ENCODE assay signal across 13 mouse cellular contexts in the genomic region with DNA sequence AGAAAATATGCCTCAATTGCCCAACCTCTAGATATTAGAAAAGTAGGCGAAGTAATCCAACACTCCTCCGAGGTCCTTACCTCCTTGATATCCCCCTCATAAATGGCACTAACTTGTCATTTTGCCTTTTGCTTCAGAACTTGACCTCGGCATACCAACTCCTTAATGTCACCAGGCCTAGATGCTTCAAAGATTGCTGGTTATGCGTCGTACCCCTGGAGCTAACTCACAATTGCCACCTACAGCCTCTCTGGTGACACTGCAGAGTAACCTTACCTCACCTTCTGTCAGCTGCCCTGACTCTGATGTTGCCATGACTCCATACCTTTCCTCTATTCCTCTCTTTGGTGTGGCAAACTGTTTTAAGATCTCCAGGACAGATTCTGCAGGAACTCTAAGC. TPM values are rescaled to one million over a fixed set of nuclear protein-coding genes. Genes with fewer than 3 reads are reported as not detected.
DNase-seq lines count a peak whose midpoint lies in the region; ATAC-seq and TF ChIP-seq lines count a peak whose summit lies in the region.
"Had no signal": no experiment of that assay in that cellular context is flagged by ENCODE, and none has a peak within 500 bp of the region (broad histone marks: within the 10 kb centered on the region; RNA-seq: fewer than 3 reads in every experiment).

No protein-coding gene starts in this region.

- no peak for TF ChIP-seq POLR2A in kidney, adult 2 months (IDR thresholded peaks at IDR 0.05; ENCODE audit: low read depth, low read length)
- TF ChIP-seq POLR2A in cortical plate, adult 2 months (IDR thresholded peaks at IDR 0.05; ENCODE audit: extremely low read depth, insufficient read depth, low read length): no peak

- no peak for ATAC-seq in kidney, embryonic 16.5 days (ENCODE audit: low FRiP score, low TSS enrichment)

- no peak overlapping the region for H3K9ac ChIP-seq in kidney, embryonic 16.5 days (replicated peaks; ENCODE audit: low read length)
- H3K9ac ChIP-seq: forebrain, embryonic 12.5 days; hindbrain, embryonic 12.5 days; limb, embryonic 13.5 days; neural tube, embryonic 12.5 days had no signal

- H3K27me3 ChIP-seq in kidney, adult 2 months (replicated peaks; ENCODE audit: control insufficient read depth, insufficient read depth, low read length): no peaks in the 10 kb centered on the region
- no peaks in the 10 kb centered on the region for H3K27me3 ChIP-seq in kidney, embryonic 16.5 days (ENCODE audit: insufficient read depth, low read length)
- H3K27me3 ChIP-seq: forebrain, embryonic 12.5 days; hindbrain, embryonic 12.5 days; limb, embryonic 13.5 days; neural tube, embryonic 12.5 days had no signal

- no peaks in the 10 kb centered on the region for H3K9me3 ChIP-seq in kidney, embryonic 16.5 days (ENCODE audit: low read length)
- H3K9me3 ChIP-seq: forebrain, embryonic 12.5 days; hindbrain, embryonic 12.5 days; limb, embryonic 13.5 days; neural tube, embryonic 12.5 days had no signal

- H3K36me3 ChIP-seq in kidney, adult 2 months (ENCODE audit: control insufficient read depth, insufficient read depth, low read length): no peaks in the 10 kb centered on the region
- no peaks in the 10 kb centered on the region for H3K36me3 ChIP-seq in kidney, embryonic 16.5 days (ENCODE audit: insufficient read depth, low read length)
- H3K36me3 ChIP-seq: forebrain, embryonic 12.5 days; hindbrain, embryonic 12.5 days; limb, embryonic 13.5 days; neural tube, embryonic 12.5 days had no signal

- DNase-seq in kidney, adult 2 months: no peak
- DNase-seq in 416B (ENCODE audit: low read depth): peak; percentile 55
- DNase-seq in CD4-positive, CD25-positive, alpha-beta regulatory T cell, adult 2 months (ENCODE audit: low read depth, low spot score): peak; percentile 69
- DNase-seq in left cerebral cortex, postnatal 10 days (ENCODE audit: extremely low spot score in 1 of 2, low spot score in 2 of 2): no peak
- DNase-seq in cerebellum, adult 9-11 months: no peak

- intact Hi-C loops in left cerebral cortex, postnatal 10 days (cut with DNase I): no loop called here

- H3K4me1 ChIP-seq in kidney, adult 2 months (ENCODE audit: control insufficient read depth, insufficient read depth, low read length): no peaks in the 10 kb centered on the region; the same call in 1 of the 2 replicates
- H3K4me1 ChIP-seq in kidney, embryonic 16.5 days (ENCODE audit: insufficient read depth, low read length): peaks cover 12% of the 10 kb centered on the region
- peaks cover 1% of the 10 kb centered on the region; the same call in 1 of the 2 replicates for H3K4me1 ChIP-seq in cortical plate, adult 2 months (ENCODE audit: control insufficient read depth, insufficient read depth, low read length)

- H3K4me3 ChIP-seq in kidney, adult 2 months (ENCODE audit: insufficient read depth, low read depth, low read length): no peak overlapping the region
- H3K4me3 ChIP-seq in kidney, embryonic 16.5 days (ENCODE audit: low read length): no peak overlapping the region
- H3K4me3 ChIP-seq in cortical plate, adult 2 months (ENCODE audit: insufficient read depth, low read length): no peak overlapping the region
- H3K4me3 ChIP-seq: forebrain, embryonic 12.5 days; hindbrain, embryonic 12.5 days; limb, embryonic 13.5 days; neural tube, embryonic 12.5 days had no signal

- 44% methylated on average over 5 of the region's 5 CpGs for WGBS in kidney, adult 2 months
- 47% methylated on average over 5 of the region's 5 CpGs for WGBS in kidney, embryonic 16.5 days

- no peak overlapping the region for H3K27ac ChIP-seq in kidney, adult 2 months (ENCODE audit: insufficient read depth, low read depth, low read length)
- H3K27ac ChIP-seq in kidney, embryonic 16.5 days (ENCODE audit: low read length): no peak overlapping the region
- H3K27ac ChIP-seq in cortical plate, adult 2 months (ENCODE audit: insufficient read depth, low read length): no peak overlapping the region
- H3K27ac ChIP-seq: forebrain, embryonic 12.5 days; hindbrain, embryonic 12.5 days; limb, embryonic 13.5 days; neural tube, embryonic 12.5 days had no signal

- no peak overlapping the region for H3K4me2 ChIP-seq in kidney, embryonic 16.5 days (replicated peaks; ENCODE audit: low read depth, low read length)
- H3K4me2 ChIP-seq: forebrain, embryonic 12.5 days; hindbrain, embryonic 12.5 days; limb, embryonic 13.5 days; neural tube, embryonic 12.5 days had no signal

- TF ChIP-seq CTCF in kidney, adult 2 months (conservative IDR thresholded peaks at IDR 0.05; ENCODE audit: insufficient read depth, insufficient read length, low read depth, low read length): peak; percentile 48
- 0 out of 2 replicates have a peak, but pooled peaks have one; percentile 14 for TF ChIP-seq CTCF in cortical plate, adult 2 months (IDR thresholded peaks at IDR 0.05; ENCODE audit: extremely low read depth, insufficient read depth, low read length)

RNA-seq across cellular contexts. Expression of gene Zfp213, which starts 2.7 kb away (rescaled TPM):
- polyA plus RNA-seq in kidney, adult 2 months (2012; rRNA removed): 12.0 and 14.9 TPM in 2 replicates
- polyA plus RNA-seq in kidney, embryonic 16.5 days (2015; fragmentation: Nextera tagmentation; extraction: Ambion mirVana): 24.1 and 26.5 TPM in 2 replicates
- polyA plus RNA-seq in cortical plate, adult 2 months (2012; rRNA removed): 7.9 and 8.7 TPM in 2 replicates
- total RNA-seq in left cerebral cortex, postnatal 10 days (2021): 1 to 10 TPM; 6.6 to 6.7 TPM

RNA-seq across cellular contexts. Expression of gene Zfp13, which starts 32.5 kb away (rescaled TPM):
- 7.9 and 9.8 TPM in 2 replicates for polyA plus RNA-seq in kidney, adult 2 months (2012; rRNA removed)
- 19.1 and 19.3 TPM in 2 replicates for polyA plus RNA-seq in kidney, embryonic 16.5 days (2015; fragmentation: Nextera tagmentation; extraction: Ambion mirVana)
- polyA plus RNA-seq in cortical plate, adult 2 months (2012; rRNA removed): 27.2 and 28.5 TPM in 2 replicates
- total RNA-seq in left cerebral cortex, postnatal 10 days (2021): 10 to 100 TPM; 29.3 to 33.8 TPM

RNA-seq across cellular contexts. Expression of gene Zscan10, which starts 33.9 kb away (rescaled TPM):
- 0.11 TPM in 1 of 2 replicates, not detected in the other for polyA plus RNA-seq in kidney, adult 2 months (2012; rRNA removed)
- 0.26 TPM in 1 of 2 replicates, not detected in the other for polyA plus RNA-seq in kidney, embryonic 16.5 days (2015; fragmentation: Nextera tagmentation; extraction: Ambion mirVana)
- 0.13 TPM in 1 of 2 replicates, not detected in the other for polyA plus RNA-seq in cortical plate, adult 2 months (2012; rRNA removed)
- total RNA-seq in left cerebral cortex, postnatal 10 days (2021): not detected
- total RNA-seq: heart, adult 8-10 months had no signal
- polyA plus RNA-seq: stomach, embryonic 14.5 days had no signal

Comparison
In these comparisons a context has a peak if more than half of its experiments do, and no peak if none do; other contexts are left out.
1. DNase-seq: peak in 416B (single experiment) and CD4-positive, CD25-positive, alpha-beta regulatory T cell, adult 2 months (single experiment); none in kidney, adult 2 months (single experiment), left cerebral cortex, postnatal 10 days (0 of 2) and cerebellum, adult 9-11 months (single experiment).